Mouse (Mus musculus) small intestine, adult 2 months (tissue): Measurements from ENCODE around the gene Bcas3. TPM values are rescaled to one million over a fixed set of nuclear protein-coding genes. Genes with fewer than 3 reads are reported as not detected.

Experiments
- H3K27ac ChIP-seq: fragments of 200-500 bp; 2 replicates; pipeline ENCODE4 v1.5.1; 2012; ENCODE audit warnings: low read depth, low read length, control low read depth, inconsistent platforms; ENCODE audit not compliant: insufficient read depth
- H3K27me3 ChIP-seq: fragments of 200-500 bp; 2 replicates; pipeline ENCODE4 v1.6.1; 2012; ENCODE audit warnings: mild to moderate bottlenecking, moderate library complexity, low read length, inconsistent platforms; ENCODE audit not compliant: control insufficient read depth, insufficient read depth
- H3K36me3 ChIP-seq: fragments of 200-500 bp; 2 replicates; pipeline ENCODE4 v1.6.1; 2012; ENCODE audit warnings: mild to moderate bottlenecking, low read length, control low read depth, inconsistent platforms; ENCODE audit not compliant: control insufficient read depth, insufficient read depth
- H3K4me1 ChIP-seq: fragments of 200-500 bp; 2 replicates; pipeline ENCODE4 v1.6.1; 2012; ENCODE audit warnings: low read length, inconsistent platforms, mixed read lengths; ENCODE audit not compliant: control insufficient read depth, insufficient read depth, insufficient read length
- H3K4me3 ChIP-seq: fragments of 200-500 bp; 2 replicates; pipeline ENCODE4 v1.5.1; 2012; ENCODE audit warnings: low read depth, mild to moderate bottlenecking, control low read depth, inconsistent platforms, low read length, moderate library complexity
- CTCF ChIP-seq: fragments of 200-500 bp; IDR thresholded peaks from 2 replicates; pipeline ENCODE4 v1.5.1; 2012; ENCODE audit warnings: low read depth, mild to moderate bottlenecking, control low read depth, inconsistent platforms, low read length, moderate library complexity, mixed read lengths; ENCODE audit not compliant: insufficient replicate concordance, insufficient read length; ENCODE audit errors: extremely low read depth
- POLR2A ChIP-seq: fragments of 200-500 bp; IDR thresholded peaks from 2 replicates; pipeline ENCODE4 v1.6.1; 2012; ENCODE audit warnings: low read depth, mild to moderate bottlenecking, control low read depth, inconsistent platforms, low read length, moderate library complexity
- WGBS: fragments of 180-500 bp; shearing (Covaris S2); methylation state at CpG from one replicate; pipeline ENCODE4 v1.1.7; 2018; 5-methylcytosine and 5-hydroxymethylcytosine counted together
- polyA plus RNA-seq: library from polyadenylated mRNA; depleted of rRNA; stranded (reverse); fragments of >200 nt; gene quantifications from 2 replicates; pipeline ENCODE4 v1.2.3, GENCODE M21; 2012

Bcas3 gene
- polyA plus RNA-seq, 1 experiment = 32.1 TPM

DNA sequence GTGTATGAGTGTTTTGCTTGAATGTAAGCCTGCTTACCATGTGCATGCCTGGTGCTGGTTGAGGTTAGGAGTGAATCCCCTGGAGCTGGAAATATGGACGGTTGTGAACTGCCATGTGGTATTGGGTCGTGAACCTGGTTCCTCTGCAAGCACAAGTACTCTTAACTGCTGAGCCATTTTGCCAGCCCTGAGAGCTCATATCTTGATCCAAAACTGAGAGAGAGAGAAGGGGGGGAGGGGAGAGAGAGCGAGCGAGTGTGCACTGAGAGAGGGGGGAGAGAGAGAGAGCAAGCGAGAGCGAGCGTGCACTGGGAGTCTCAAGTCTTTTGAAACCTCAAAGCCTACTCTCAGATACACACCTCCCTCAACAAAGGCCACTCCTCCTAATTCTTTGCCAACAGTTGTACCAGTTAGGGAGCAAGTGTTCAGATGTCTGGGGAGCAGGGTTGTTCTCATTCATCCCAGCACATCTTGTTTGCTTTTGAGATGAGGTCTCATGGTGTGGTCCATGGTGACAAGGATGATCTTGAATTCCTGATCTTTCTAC, 12.8 kb upstream of the Bcas3 start:
- WGBS = 91% methylated on average over 7 of the region's 7 CpGs
- TF ChIP-seq CTCF = no peak
- no peak for TF ChIP-seq POLR2A
- Histone ChIP-seq H3K36me3 (peaks cover 30% of the 10 kb centered on the region), H3K27ac (no peak overlapping the region), H3K4me3 (no peak overlapping the region), H3K27me3 (no peaks in the 10 kb centered on the region), H3K4me1 (no peaks in the 10 kb centered on the region)

DNA sequence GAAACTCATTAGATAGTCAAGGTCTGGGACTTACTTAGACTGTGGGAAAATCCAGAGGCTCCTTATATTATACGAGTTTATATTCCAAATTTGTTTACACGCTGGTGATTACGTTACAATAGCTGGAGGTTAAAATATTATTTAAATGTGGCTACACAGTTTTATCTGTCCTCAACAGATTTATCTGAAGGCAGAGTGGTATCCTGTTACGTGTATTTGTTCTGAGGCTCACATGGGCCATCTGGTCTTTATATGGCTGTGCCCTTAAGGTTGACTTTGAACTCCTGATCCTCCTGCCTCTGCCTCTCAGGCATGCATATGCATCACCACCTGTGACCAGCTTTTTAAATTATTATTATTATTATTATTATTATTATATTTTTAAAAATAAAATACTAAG, 852 bp downstream of the Bcas3 start:
- H3K36me3 ChIP-seq = no peaks in the 10 kb centered on the region; the same call in 1 of the 2 replicates
- WGBS = 39% methylated on average over 4 of the region's 4 CpGs
- H3K27ac ChIP-seq = no peak overlapping the region

DNA sequence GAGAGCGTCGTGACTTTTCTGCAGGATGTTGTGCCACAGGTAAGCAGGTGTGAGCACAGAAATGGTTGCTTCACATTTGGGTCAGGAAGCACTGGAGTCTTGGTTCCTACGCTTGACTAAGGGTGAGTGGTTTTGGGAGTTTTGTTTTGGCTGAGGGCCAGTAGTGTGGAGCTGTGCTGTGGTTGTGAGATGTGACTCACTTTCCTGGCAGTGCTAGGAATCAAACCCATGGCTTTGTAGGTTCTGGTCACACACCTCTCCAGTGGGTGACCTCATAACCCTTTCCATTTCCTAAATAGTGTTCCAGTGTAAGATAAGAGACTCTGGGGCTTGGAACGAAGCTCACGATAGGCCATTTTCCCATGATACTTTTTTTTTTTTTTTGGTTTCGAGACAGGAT, 6.7 kb downstream of the Bcas3 start:
- Histone ChIP-seq H3K4me1 (no peaks in the 10 kb centered on the region), H3K36me3 (peaks cover 6% of the 10 kb centered on the region), H3K27me3 (no peaks in the 10 kb centered on the region), H3K27ac (no peak overlapping the region), H3K4me3 (no peak overlapping the region)
- 94% methylated on average over 6 of the region's 6 CpGs for WGBS
- TF ChIP-seq POLR2A (no peak), CTCF (no peak)

More for the DNA sequence above, 852 bp downstream of the Bcas3 start:
- Histone ChIP-seq H3K27me3 (no peaks in the 10 kb centered on the region), H3K4me1 (no peaks in the 10 kb centered on the region), H3K4me3 (no peak overlapping the region)
- TF ChIP-seq POLR2A (no peak), CTCF (no peak)

DNA sequence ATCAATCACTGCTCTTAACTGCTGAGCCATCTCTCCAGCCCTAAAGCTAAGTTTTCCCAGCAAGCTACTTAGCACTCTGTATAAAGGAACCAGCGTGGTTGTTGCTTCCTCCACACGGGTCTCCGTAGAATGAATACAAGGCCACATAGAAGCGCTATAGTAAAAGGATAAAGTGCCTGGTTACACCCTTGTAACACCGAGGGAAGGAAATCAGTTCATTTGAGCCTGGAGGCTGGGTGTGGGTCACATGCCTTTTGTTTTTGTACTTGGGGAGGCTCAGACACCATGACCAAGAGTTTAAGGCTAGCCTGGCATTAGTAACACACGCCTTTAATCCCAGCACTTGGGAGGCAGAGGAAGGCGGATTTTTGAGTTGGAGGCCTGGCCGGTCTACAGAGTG, 8.7 kb downstream of the Bcas3 start:
- H3K4me3 ChIP-seq = no peak overlapping the region
- TF ChIP-seq CTCF = no peak
- TF ChIP-seq POLR2A = no peak

DNA sequence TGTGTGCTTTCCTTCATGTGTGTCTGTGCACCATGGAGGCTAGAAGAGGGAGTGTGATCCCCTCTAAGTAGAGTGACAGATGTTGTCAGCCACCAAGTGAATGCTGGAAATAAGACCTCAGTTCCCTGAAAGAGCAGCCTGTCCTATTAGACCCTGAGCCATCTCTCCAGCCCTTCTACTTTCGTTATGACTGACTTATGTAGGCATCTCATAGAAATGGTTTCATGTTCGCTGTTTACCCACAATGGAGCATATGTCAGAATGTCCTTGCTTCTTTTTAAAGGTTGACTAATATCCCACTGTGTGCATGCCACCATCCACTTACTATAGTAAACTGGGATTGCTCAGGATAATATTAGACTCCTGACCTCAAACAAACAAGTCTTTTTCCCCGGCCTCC, 13.2 kb downstream of the Bcas3 start:
- 93% methylated on average over 3 of the region's 3 CpGs for WGBS
- no peaks in the 10 kb centered on the region for H3K27me3 ChIP-seq

More for the DNA sequence above, 8.7 kb downstream of the Bcas3 start:
- Histone ChIP-seq H3K4me1 (no peaks in the 10 kb centered on the region), H3K27ac (no peak overlapping the region), H3K27me3 (no peaks in the 10 kb centered on the region), H3K36me3 (peaks cover 11% of the 10 kb centered on the region)
- 90% methylated on average over 8 of the region's 8 CpGs for WGBS

DNA sequence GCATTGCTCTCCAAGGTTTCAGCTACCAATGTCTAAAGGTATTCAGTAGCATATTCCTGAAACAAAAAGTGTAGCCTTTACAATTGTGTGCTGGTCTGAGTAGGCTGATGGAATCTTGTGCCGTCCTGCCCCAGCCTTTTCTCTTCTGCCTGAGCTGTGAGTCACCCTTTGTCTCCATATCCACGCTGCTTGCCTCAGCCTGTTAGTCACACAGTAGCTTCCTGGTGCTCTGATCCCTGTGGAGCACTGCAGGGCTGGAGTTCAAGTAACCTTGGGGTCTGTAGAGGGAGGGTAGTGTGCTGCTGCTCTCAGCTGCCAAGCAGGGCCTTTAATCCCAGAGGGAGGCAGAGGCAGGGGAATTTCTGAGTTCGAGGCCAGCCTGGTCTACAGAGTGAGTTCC, 14.9 kb downstream of the Bcas3 start:
- Histone ChIP-seq H3K36me3 (peaks cover 11% of the 10 kb centered on the region), H3K27ac (no peak overlapping the region), H3K4me3 (no peak overlapping the region), H3K4me1 (no peaks in the 10 kb centered on the region), H3K27me3 (no peaks in the 10 kb centered on the region)
- TF ChIP-seq CTCF = no peak
- TF ChIP-seq POLR2A = no peak
- WGBS = 89% methylated on average over 3 of the region's 3 CpGs

More for the DNA sequence above, 13.2 kb downstream of the Bcas3 start:
- Histone ChIP-seq H3K36me3 (peaks cover 9% of the 10 kb centered on the region), H3K27ac (no peak overlapping the region), H3K4me3 (no peak overlapping the region), H3K4me1 (no peaks in the 10 kb centered on the region)
- no peak for TF ChIP-seq POLR2A
- no peak for TF ChIP-seq CTCF

DNA sequence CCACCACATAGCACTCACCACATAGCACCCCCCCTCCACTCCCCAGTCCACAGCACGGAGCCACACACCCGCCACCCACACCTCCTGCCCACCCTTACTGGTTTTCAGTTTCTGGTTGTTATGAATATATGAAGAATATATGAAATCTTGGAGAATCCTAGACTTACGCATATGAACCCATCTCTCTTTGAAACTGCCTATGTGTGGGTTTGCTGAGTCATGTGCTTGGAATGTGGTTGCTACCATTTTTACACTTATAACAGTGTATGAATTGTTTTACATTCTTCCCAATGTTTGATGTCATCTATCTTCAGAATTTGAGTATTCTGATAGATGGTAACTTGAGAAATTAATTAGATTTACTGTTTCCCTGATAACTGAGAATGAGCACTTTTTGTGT, 26.1 kb downstream of the Bcas3 start:
- Histone ChIP-seq H3K4me3 (no peak overlapping the region), H3K27me3 (no peaks in the 10 kb centered on the region), H3K27ac (no peak overlapping the region), H3K36me3 (0 out of 2 replicates have a peak, but pooled peaks cover 3% of the 10 kb centered on the region), H3K4me1 (no peaks in the 10 kb centered on the region)
- TF ChIP-seq CTCF (no peak), POLR2A (no peak)
- WGBS = 94% methylated on average over 3 of the region's 3 CpGs
